Mouse (Mus musculus) G1E (cell line): ENCODE results near the gene Gm13288. TPM values are rescaled to one million over a fixed set of nuclear protein-coding genes. Genes with fewer than 3 reads are reported as not detected.
"Not testable (repeated sequence)": the region's sequence is repeated elsewhere in the genome, so short reads cannot be mapped to it uniquely, and the experiment has no call there.

ENCODE experiments used
- ATAC-seq: 2 replicates; pipeline ENCODE4 v1.8.0; 2016; ENCODE audit warnings: mild to moderate bottlenecking; ENCODE audit not compliant: insufficient number of reproducible peaks, poor library complexity, low FRiP score, severe bottlenecking; ENCODE audit errors: extremely low read depth
- DNase-seq: peaks from one replicate; pipeline ENCODE4 v3.0.0; 2012; ENCODE audit warnings: low spot score
- H3K27me3 ChIP-seq: 2 replicates; pipeline ENCODE4 v1.6.1; 2012; ENCODE audit warnings: mild to moderate bottlenecking, low read length, inconsistent platforms; ENCODE audit not compliant: insufficient read depth
- H3K36me3 ChIP-seq: replicated peaks from 2 replicates; pipeline ENCODE3; 2012; ENCODE audit warnings: mild to moderate bottlenecking, inconsistent platforms
- H3K4me1 ChIP-seq: 2 replicates; pipeline ENCODE4 v1.6.1; 2012; ENCODE audit warnings: low read depth, low read length, inconsistent platforms, mixed read lengths; ENCODE audit not compliant: insufficient read depth
- H3K4me3 ChIP-seq: 2 replicates; pipeline ENCODE4 v1.5.1; 2012; ENCODE audit warnings: low read depth, mild to moderate bottlenecking, inconsistent platforms, low read length, moderate library complexity, mixed read lengths
- H3K9me3 ChIP-seq: replicated peaks from 2 replicates; pipeline ENCODE4 v1.6.1; 2012; ENCODE audit warnings: inconsistent platforms
- polyA plus RNA-seq: library from polyadenylated mRNA; stranded (reverse); fragments of >175 nt; gene quantifications from 2 replicates; pipeline ENCODE4 v1.2.3, GENCODE M21; 2012
- total RNA-seq, 2 experiments: library from RNA; stranded (forward) in 1 of 2; stranded (reverse) in 1 of 2; fragments of 200-1000 nt in 1 of 2; fragments of >200 nt in 1 of 2; fragmentation: Nextera tagmentation in 1 of 2; gene quantifications; 2 replicates each; pipeline ENCODE4 v1.2.3; 2014 to 2017

Gene Gm13288
- total and polyA plus RNA-seq, 3 experiments = 0.16 TPM; not detected in 2

- H3K9me3 ChIP-seq, ATAC-seq, H3K36me3 ChIP-seq, H3K27me3 ChIP-seq, H3K4me1 ChIP-seq, DNase-seq, H3K4me3 ChIP-seq: not testable (repeated sequence)
Measured at GRCm38 (mm10) chr4:88779550-88779949, 25.8 kb upstream of the Gm13288 start, which contains the start of gene Gm13272. Gene Gm13272 (plus strand): TSS chr4:88779850.

- ATAC-seq, H3K4me1 ChIP-seq, H3K9me3 ChIP-seq, DNase-seq, H3K4me3 ChIP-seq, H3K27me3 ChIP-seq, H3K36me3 ChIP-seq: not testable (repeated sequence)
Measured at GRCm38 (mm10) chr4:88780320-88780719, 25.0 kb upstream of the Gm13288 start.

GRCm38 (mm10) chr4:88781831-88782230 is 23.5 kb upstream of the Gm13288 start, which contains the start of gene Ifnz:
Gene Ifnz (plus strand): TSS chr4:88782131.
- H3K36me3 ChIP-seq, H3K4me1 ChIP-seq, H3K27me3 ChIP-seq, ATAC-seq, H3K4me3 ChIP-seq, DNase-seq, H3K9me3 ChIP-seq: not testable (repeated sequence)

- not testable (repeated sequence) for H3K27me3 ChIP-seq, H3K9me3 ChIP-seq, H3K4me1 ChIP-seq, H3K4me3 ChIP-seq, DNase-seq, H3K36me3 ChIP-seq, ATAC-seq
Measured at GRCm38 (mm10) chr4:88782335-88782734, 23.0 kb upstream of the Gm13288 start.

GRCm38 (mm10) chr4:88785409-88785808 is 19.9 kb upstream of the Gm13288 start, which contains the start of gene Gm13276:
Gene Gm13276 (plus strand): TSS chr4:88785709.
- DNase-seq, ATAC-seq, H3K4me3 ChIP-seq, H3K4me1 ChIP-seq, H3K36me3 ChIP-seq, H3K27me3 ChIP-seq, H3K9me3 ChIP-seq: not testable (repeated sequence)

- not testable (repeated sequence) for H3K27me3 ChIP-seq, ATAC-seq, H3K4me3 ChIP-seq, H3K36me3 ChIP-seq, H3K9me3 ChIP-seq, H3K4me1 ChIP-seq, DNase-seq
Measured at GRCm38 (mm10) chr4:88788402-88788801, 16.9 kb upstream of the Gm13288 start, which contains the start of gene Gm13277. Gene Gm13277 (plus strand): TSS chr4:88788632.

- DNase-seq = not testable (repeated sequence)
Measured at GRCm38 (mm10) chr4:88791250-88791649, 14.1 kb upstream of the Gm13288 start, which contains the start of gene Gm13278. Gene Gm13278 (plus strand): TSS chr4:88791550.

GRCm38 (mm10) chr4:88793936-88794675 is 11.2 kb upstream of the Gm13288 start, which contains the start of gene Gm13275:
Gene Gm13275 (plus strand): TSS chr4:88794487.
- not testable (repeated sequence) for H3K27me3 ChIP-seq, H3K4me1 ChIP-seq, DNase-seq, H3K4me3 ChIP-seq, H3K36me3 ChIP-seq, H3K9me3 ChIP-seq, ATAC-seq

More at GRCm38 (mm10) chr4:88791250-88791649, 14.1 kb upstream of the Gm13288 start, which contains the start of gene Gm13278:
- H3K4me1 ChIP-seq, H3K36me3 ChIP-seq, ATAC-seq, H3K4me3 ChIP-seq, H3K27me3 ChIP-seq, H3K9me3 ChIP-seq: not testable (repeated sequence)

GRCm38 (mm10) chr4:88797097-88797496 is 8.2 kb upstream of the Gm13288 start, which contains the start of gene Gm13279:
Gene Gm13279 (plus strand): TSS chr4:88797397.
- DNase-seq, H3K4me3 ChIP-seq, H3K27me3 ChIP-seq, H3K9me3 ChIP-seq, ATAC-seq, H3K36me3 ChIP-seq, H3K4me1 ChIP-seq: not testable (repeated sequence)

- DNase-seq, ATAC-seq, H3K4me3 ChIP-seq, H3K27me3 ChIP-seq, H3K4me1 ChIP-seq, H3K9me3 ChIP-seq, H3K36me3 ChIP-seq: not testable (repeated sequence)
Measured at GRCm38 (mm10) chr4:88799365-88799764, 6.0 kb upstream of the Gm13288 start, which contains the start of gene Gm13285. Gene Gm13285 (plus strand): TSS chr4:88799665.

GRCm38 (mm10) chr4:88802954-88803353 is 2.4 kb upstream of the Gm13288 start, which contains the start of gene Gm13287:
Gene Gm13287 (plus strand): TSS chr4:88803254.
- not testable (repeated sequence) for H3K9me3 ChIP-seq, DNase-seq, H3K36me3 ChIP-seq, H3K4me1 ChIP-seq, H3K4me3 ChIP-seq, H3K27me3 ChIP-seq, ATAC-seq

- not testable (repeated sequence) for H3K4me1 ChIP-seq, H3K4me3 ChIP-seq, DNase-seq, H3K9me3 ChIP-seq, H3K36me3 ChIP-seq, H3K27me3 ChIP-seq, ATAC-seq
Measured at GRCm38 (mm10) chr4:88805761-88806160, 430 bp downstream of the Gm13288 start.
